Mouse (Mus musculus) WW6 (cell line): ENCODE measurements around the gene Tmem59l.
A peak's percentile ranks its signal among the peaks of the same experiment; 100 is the strongest.

ENCODE experiments used
- DNase-seq: peaks from one replicate; pipeline ENCODE4 v3.0.0-alpha.2; 2013; ENCODE audit warnings: low read depth, low spot score

Tmem59l gene

DNA sequence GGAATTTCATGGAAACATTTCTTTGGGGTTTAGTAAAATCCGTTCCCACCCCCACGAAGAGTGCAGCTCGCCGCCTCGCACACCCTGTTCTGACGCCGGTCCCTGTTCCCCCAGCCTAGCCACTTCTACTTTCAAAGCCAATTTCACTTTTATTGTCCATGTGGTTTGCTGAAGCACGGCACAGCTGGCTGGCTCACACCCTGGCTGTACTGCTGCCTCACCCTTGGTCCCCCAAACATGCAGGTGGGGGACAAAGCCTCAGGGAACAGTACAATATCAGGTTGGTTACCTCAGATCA is 24.7 kb downstream of the Tmem59l start:
- DNase-seq: no peak

DNA sequence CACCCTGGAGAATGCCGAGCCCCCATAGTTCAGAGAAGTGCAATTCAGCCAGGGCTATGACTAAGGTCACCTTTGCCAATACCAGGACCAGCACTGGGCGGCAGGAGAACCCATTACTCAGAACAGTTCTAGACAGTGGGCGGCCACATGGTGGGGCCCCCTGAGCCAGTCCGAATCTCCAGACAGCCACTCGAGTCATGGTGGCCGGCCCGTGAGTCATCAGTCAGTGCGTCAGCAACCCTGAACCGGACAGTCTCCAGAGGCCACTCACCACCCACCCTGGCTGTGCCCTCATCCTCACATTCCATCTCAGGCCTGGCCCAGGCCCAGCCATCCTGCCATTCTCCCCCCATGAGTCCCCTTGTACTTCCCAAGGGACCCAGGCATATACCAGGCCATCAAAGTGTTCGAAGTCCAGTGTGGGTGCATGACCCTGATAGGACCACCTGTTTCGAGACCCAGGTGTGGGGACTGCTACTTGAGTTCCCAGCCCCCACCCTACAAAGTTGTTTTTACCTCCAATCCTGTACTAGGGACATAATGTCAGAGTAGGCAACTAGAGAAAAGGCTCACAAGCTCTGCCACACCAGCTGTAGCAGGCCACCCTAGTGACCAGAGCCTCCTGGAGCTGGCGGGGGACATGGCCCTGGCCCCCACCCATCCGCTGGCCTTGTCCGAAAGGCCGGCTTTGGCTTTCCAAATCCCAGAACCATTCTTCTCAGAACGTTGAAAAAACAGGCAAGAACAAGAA is 25.2 kb downstream of the Tmem59l start:
- DNase-seq: no peak

DNA sequence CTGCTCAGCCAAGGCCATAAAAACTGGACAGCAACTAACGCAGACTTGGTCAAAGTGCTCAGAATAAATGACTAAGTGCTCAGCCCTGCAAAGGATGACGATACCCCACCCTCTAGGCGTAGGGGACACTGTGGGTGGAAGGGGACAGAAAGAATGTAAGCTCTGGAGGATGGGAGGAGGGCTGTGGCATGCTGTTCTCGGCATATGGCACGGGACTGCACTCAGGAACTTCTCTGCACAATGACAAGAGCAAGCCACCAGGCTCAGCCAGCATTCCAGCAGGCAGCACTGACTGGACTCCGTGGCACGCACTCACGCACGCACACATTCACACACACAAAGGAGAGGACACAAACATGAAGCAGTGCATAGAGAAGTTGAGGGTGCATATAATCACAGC is 26.6 kb downstream of the Tmem59l start:
- DNase-seq: no peak

DNA sequence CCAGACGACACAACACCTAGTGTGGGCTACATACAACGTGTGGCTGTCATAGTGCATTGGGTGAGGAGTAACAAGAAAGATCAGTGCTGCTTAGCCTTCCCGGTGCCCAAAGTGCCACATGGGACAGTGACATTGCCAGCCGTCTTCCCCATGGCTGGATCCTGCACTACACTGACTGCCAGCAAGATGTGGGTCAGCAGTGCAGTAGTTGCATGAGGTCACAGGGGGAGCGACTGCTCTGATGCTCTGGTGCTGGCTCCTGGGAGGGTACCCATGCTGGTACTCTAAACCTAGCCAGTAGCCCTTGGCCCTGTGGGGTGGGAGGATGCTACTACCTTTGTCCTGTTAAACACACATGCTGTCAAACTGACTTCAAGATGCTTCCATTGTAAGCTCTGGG is 27.0 kb downstream of the Tmem59l start:
- DNase-seq: no peak

DNA sequence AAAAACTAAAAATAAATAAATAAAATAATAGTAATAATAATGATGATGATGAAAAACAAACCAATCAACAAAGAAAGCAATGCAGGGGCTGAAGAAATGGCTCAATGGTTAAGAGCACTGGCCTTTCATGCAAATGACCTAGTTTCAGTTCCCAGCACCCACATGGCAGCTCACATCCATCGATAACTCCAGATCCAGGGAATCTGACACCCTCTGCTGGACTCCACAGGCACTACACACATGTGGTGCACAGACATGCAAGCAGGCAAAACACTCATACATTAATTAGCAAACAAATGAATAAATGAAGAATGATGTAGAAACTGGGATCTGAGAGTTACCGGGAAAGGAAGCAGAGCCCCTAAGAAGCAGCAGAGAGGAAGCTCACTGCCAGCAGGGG is 27.5 kb downstream of the Tmem59l start:
- DNase-seq: no peak

DNA sequence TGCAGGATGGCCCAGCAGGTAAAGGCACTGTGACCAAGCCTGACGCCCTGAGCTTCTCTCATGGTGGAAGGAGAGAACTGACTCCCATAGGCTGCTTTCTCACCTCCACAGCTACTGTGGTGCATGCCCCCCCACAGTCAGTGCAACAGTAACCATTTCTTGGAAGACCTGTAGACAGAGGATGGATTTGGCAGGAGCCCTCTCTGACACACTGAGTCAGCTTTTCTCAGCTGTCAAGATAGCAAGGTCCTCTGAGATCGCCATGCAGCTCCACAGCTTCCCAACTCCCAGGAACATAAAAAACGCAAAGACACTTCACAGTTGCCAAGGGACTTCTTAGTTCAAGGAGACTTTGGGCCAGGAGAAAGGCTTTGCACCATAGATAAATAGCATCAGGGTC is 28.7 kb downstream of the Tmem59l start:
- no peak for DNase-seq

DNA sequence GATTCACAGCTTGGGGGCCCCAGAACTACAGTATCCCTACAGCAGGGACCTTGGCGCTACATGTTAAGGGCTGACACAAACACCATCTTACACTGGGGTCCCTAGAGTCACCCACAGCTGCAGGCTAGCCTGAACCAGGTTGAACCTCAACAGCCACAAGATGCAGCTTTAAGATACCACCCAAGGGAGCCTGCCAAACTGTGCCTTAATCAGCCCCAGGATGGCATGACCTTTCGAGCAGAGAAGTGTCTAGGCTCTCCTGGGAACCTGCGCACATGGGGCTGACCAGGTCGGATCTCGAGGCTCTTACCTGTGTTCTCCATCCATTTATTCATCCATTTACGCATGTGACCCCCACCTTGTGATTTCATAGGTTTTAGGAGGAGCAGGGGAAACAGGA is 29.3 kb downstream of the Tmem59l start:
- no peak for DNase-seq

DNA sequence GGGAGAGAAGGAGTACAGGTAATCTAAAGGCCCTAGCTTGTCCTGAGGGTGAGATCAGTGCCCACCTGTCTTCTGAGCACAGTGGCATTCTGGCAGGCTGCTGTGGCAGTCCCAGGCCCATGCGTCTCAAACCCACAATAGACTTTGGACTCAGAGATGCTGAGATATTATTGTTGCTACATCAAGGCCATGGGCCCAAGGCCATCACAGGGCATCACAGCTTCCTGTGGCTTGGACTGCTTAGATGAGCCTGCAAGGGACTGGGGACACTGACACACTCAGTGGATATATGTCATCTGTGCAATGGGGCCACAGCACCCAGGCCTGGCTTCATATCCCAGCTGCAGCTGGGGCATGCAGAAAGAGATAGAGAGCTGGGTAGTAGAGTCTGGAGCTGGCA is 30.2 kb downstream of the Tmem59l start:
- no peak for DNase-seq

DNA sequence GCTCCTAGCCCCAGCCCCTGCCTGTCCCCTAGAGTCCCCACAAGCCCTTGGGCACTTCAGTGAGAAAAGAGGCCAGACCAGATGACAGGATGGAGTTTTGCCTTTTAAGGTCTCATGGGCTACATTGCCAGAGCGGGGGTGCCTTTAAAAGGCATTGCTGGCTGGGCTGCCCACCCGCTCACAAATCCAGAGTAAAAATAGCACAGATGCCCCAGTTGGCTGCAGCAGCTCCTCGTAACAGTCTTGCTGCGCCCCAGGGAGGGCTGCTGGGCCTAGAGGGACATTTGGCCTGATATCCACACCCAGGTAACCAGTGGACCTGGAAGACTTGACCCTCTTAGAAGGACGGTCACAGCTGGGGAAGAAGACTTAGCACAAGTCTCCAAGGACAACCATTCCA is 33.3 kb downstream of the Tmem59l start:
- no peak for DNase-seq

DNA sequence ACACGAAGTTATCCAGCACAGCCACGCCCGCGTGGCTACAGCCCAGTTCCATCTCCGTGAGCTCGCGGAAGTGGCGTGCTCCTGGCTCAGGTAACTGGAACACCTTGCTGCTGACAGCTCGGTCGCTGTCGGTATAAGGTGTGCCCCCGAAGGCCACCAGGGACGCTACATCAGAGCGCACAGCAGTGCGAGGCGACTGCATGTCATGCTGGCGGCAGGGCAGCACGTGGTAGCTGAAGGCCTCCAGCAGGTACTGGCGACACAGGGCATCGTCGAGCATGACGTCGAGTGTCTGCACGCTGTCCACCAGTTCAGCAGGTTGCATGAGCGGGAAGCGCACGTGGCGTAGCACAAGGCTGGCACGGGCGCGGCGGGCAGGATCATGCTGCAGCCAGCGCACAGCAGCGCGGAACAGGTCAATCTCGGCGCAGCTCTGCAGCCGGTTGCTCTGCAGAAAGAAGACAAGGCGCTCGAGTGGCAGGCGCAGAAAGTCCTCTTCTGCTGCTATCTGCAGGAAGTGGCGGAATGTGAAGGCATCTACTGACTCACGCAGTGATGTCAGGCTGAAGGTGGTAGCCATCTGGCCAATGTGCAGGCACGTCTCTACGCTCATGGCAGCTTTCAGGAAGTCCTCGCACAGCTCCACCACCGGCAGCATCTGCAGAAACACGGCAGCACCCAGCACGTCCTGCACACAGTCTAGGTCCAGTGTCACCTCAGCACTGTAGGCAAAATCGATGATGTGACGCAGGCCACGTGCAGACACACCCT is 34.8 kb downstream of the Tmem59l start:
- DNase-seq: no peak

DNA sequence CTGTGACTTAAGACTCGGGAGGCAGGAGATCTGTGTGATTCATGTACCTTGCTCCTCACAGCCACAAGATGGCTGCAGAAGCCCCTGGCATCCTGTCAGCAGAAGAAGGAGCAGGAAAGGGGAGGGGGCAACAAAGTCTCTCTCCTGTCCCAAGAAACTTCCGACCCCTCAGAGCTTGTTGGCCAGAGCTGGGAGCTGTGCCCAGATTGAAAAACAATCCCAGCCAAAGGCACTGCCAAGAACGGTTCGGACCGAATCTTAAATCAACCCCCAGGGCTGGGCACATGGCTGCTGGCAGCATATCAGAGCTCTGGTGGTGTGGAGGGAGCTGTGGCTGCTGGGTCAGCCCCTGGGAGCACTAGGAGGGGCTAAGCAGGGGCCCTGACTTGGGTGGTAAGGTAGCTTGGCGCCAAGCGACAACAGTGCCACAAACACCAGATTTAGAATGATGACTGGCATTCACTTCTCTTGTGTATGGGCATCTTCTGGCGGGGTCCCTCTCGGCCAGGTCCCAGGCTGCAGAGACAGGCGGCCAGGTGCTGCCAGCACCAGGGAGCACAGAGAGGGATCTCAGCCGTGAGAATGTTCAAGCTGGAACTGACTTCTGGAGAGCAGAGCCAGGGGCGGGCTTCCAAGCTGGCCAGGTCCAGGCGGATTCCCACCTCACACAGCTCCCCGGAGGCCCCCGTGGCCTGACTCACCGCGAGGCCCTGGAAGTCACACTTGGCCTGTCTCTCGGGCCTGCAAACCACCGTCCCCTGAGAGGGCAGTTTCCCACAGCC is 39.3 kb downstream of the Tmem59l start:
- no peak for DNase-seq

DNA sequence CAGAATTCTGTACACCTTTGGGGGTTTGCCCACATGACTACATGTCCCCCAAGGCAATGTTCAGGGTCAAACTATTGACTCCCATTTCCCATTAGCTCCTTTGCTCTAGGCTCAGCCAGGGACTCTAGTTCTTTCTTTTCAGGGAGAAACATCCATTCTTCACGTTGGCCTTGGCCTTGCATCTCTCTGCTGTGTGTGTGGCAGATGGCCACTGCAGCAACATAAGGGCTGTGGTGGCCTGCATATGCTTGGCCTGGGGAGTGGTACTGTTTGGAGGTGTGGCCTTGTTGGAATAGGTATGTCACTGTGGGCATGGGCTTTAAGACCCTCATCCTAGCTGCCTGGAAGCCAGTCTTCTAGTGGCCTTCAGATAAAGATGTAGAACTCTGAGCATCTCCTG is 41.2 kb downstream of the Tmem59l start:
- no peak for DNase-seq

DNA sequence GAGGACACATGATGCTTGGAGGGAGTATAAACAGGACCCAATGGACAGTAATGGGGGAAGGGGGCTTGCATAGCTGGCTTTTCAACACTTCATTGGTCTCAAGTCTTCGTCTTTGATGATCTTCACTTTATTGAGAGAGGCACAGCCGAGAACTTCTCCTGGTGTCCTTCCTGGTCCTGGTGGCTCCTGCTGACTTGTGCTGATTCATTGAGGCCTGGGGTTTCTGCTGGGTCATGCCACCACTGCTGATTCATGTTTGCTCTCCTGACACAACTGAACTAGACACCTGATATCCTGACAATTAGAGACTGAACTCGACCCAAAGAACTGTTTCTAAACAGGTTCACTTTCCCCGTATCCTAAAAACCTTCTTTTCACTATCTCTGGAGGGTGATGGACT is 43.8 kb downstream of the Tmem59l start:
- no peak for DNase-seq

DNA sequence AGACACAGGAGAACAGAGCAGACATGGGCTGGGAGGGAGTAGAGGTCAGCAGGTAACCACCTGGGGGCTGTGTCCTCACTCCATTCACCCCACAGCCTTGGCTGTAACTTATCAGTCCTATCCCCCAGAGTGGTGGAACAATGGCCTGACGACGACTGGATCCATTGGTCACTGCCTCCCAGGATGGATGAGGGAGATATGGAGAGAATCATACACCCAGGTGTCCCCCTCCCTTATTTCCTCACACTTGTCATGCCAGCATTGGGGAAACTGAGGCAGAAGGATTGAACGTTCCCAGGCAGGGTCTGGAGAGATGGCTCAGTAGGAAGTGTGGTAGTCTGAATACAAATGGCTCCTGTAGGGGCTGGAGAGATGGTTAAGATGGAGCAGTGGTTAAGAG is 45.6 kb downstream of the Tmem59l start:
- DNase-seq: no peak

DNA sequence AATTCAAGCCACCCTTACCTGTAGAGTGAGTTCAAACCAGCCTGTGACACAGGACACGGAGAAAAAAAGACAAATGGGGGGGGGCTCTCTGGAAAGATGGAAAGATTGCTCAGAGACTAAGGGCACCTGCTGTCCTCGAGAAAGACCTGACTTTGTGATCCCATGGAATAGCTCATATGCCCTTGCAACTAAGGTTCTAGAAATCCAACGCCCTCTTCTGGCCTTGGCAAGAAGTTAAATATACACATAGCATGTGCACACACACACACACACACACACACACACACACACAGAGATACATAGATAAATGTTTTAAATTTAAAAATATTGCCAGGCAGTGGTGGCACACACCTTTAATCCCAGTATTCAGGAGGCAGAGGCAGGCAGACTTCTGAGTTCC is 46.9 kb downstream of the Tmem59l start:
- DNase-seq: no peak

DNA sequence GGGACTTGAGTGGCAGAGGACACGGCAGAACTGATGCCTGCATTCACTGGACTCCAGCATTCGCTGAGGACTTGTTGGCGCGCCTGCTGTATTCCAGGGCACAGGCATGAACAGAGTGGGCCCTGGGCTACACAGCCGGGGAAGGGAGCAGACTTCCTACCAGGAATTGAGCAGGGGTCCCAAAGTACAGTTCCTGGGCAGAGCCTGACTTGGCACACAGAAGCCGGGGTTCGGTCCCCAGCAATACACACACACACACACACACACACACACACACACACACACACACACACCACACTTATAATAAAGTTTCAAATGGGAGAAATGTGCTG is 47.3 kb downstream of the Tmem59l start:
- no peak for DNase-seq

DNA sequence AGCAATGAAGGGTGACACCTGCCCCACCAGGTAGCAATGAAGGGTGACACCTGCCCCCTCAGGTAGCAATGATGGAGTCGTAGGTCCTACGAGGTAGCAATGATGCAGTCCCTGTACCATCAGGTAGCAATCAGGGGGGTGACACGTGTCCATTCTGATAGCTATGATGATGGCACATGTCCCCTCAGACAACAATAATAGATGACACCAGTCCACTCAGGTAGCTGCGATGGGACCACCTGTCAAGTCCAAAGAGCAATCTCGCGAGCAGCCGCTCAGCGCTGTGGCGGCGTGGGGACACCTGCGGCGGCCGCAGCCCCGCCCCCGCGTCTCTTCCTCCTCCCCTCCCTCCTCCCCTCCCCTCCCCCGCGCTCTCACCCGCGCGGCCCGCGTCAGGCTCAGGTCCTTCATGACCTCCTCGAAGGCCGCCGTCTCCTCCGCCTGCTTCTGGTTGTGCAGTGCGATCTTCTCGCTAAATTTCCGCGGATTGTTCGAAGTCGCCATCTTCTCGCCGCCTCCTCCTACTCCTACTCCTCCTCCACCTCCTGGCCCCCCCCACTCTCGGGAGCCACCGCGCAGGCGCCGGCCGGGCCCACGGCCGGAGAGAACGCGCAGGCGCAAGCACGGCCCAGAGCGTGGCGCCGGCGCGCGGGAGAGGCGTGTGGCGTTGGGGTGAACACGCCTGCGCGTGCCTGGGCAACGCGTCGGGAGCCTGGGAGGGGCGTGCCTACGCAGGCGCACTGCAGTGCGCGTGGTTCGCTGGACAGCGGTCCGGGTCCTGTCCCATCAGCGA is 47.9 kb downstream of the Tmem59l start, which contains the start of gene Crtc1:
TSS of gene Crtc1 (minus strand) at position 525 of the 793 bp plus-strand sequence.
- DNase-seq: peak; percentile 97

DNA sequence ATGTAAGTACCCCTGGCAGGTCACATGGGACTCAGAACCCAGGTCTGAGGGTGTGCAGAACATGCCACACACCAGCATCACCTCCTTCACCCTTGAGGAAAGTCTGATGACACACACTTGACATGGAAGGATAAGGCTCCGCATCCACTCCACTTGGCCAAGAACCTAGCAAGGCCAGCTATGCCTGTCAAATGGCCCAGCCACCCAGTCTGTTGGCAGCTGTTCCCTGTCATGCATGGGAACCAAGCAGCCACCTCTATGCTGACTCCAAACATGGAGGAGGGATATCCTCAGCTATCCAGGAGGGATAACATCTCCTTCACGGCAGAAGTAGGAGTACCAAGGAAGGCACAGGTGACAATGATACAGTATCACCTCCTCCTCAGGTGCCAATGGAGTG is 48.7 kb downstream of the Tmem59l start:
- no peak for DNase-seq

DNA sequence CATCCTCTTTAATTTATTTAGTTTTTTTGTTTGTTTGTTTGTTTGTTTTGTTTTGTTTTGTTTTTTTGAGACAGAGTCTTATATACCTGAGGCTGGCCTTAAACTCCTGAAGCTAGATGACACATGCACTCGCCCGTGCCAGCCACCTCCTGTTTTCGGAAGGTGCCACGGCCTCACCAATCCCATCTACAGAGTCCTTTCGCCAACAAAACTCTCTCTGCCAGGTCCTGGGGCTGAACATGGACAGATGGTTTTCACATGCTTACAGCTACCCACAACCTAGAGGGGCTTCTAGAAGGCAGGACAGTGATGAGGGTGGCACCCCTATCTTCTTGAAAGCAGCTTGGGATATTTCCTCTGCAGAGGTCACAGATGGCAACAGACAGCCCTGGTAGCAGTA is 52.0 kb downstream of the Tmem59l start:
- no peak for DNase-seq
